Mouse (Mus musculus): ENCODE data around the gene Hist2h2aa1.

- TF ChIP-seq CTCF (IDR thresholded peaks at IDR 0.05; ENCODE audit: low read depth, low read length): peak; percentile 43
- TF ChIP-seq POLR2A (IDR thresholded peaks at IDR 0.05; ENCODE audit: extremely low read depth, insufficient read depth, low read length): no peak
Observed at GRCm38 (mm10) chr3:96209242-96209641, 36.1 kb upstream of the Hist2h2aa1 start.

All from liver, adult 2 months (tissue).